Comparison of ENCODE assay signal across 28 mouse cellular contexts in the genomic region with DNA sequence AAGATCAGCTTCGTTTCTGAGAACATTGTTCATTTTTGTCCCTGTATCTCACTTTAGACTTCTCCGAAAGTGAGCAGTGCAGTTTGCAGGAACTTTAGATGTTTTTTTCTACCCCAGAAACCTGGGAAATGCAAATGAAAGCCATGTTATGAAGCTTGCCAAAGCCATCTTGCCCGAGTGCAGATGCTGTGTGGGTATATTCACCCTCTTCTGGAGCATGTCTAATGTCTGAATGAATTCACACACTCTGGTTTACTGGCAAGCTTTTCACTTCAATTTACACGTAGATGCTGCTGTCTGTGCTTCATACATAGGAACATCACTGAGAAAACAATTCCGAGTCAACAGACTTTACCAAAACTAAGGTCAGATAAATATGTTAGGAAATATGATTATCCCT.
DNase-seq lines count a peak whose midpoint lies in the region; ATAC-seq and TF ChIP-seq lines count a peak whose summit lies in the region.
"Had no signal": no experiment of that assay in that cellular context is flagged by ENCODE, and none has a peak within 500 bp of the region (broad histone marks: within the 10 kb centered on the region; RNA-seq: fewer than 3 reads in every experiment).

No protein-coding gene starts in this region.

- H3K4me2 ChIP-seq in embryonic facial prominence, embryonic 13.5 days: no peak overlapping the region
- no peak overlapping the region for H3K4me2 ChIP-seq in hindbrain, postnatal 0 days (ENCODE audit: low read depth, low read length)
- no peak overlapping the region for H3K4me2 ChIP-seq in hindbrain, embryonic 14.5 days (replicated peaks)
- H3K4me2 ChIP-seq: forebrain, embryonic 13.5 days; heart, embryonic 15.5 days; hindbrain, embryonic 15.5 days; intestine, embryonic 15.5 days; limb, embryonic 13.5 days; liver, embryonic 12.5 days; midbrain, embryonic 12.5 days; neural tube, embryonic 12.5 days had no signal

- H3K36me3 ChIP-seq in embryonic facial prominence, embryonic 13.5 days: no peaks in the 10 kb centered on the region
- H3K36me3 ChIP-seq in embryonic facial prominence, embryonic 10.5 days (replicated peaks): no peaks in the 10 kb centered on the region
- no peaks in the 10 kb centered on the region for H3K36me3 ChIP-seq in hindbrain, postnatal 0 days (ENCODE audit: insufficient read depth, low read length)
- H3K36me3 ChIP-seq in hindbrain, embryonic 14.5 days (replicated peaks; ENCODE audit: control insufficient read depth, insufficient read depth): no peaks in the 10 kb centered on the region
- H3K36me3 ChIP-seq: heart, embryonic 15.5 days; hindbrain, embryonic 15.5 days; intestine, embryonic 15.5 days; limb, embryonic 13.5 days; liver, embryonic 12.5 days; midbrain, embryonic 12.5 days; neural tube, embryonic 12.5 days had no signal

- 0 out of 2 replicates have a peak overlapping the region, but pooled peaks have one; percentile 30 for H3K27ac ChIP-seq in embryonic facial prominence, embryonic 13.5 days
- H3K27ac ChIP-seq in embryonic facial prominence, embryonic 10.5 days (replicated peaks): no peak overlapping the region
- H3K27ac ChIP-seq in hindbrain, postnatal 0 days: no peak overlapping the region
- no peak overlapping the region for H3K27ac ChIP-seq in hindbrain, embryonic 14.5 days
- H3K27ac ChIP-seq: forebrain, embryonic 13.5 days; heart, embryonic 15.5 days; hindbrain, embryonic 15.5 days; intestine, embryonic 15.5 days; layer of hippocampus, adult 2 months; limb, embryonic 13.5 days; liver, embryonic 12.5 days; midbrain, embryonic 12.5 days; neural tube, embryonic 12.5 days; stomach, postnatal 0 days had no signal

- H3K27me3 ChIP-seq in embryonic facial prominence, embryonic 13.5 days: no peaks in the 10 kb centered on the region
- H3K27me3 ChIP-seq in embryonic facial prominence, embryonic 10.5 days (replicated peaks; ENCODE audit: low read depth, poor library complexity, severe bottlenecking): no peaks in the 10 kb centered on the region
- no peaks in the 10 kb centered on the region for H3K27me3 ChIP-seq in hindbrain, postnatal 0 days (ENCODE audit: insufficient read depth, low read length)
- H3K27me3 ChIP-seq in hindbrain, embryonic 14.5 days (ENCODE audit: control insufficient read depth, insufficient read depth, low read length): no peaks in the 10 kb centered on the region
- H3K27me3 ChIP-seq: forebrain, embryonic 13.5 days; heart, embryonic 15.5 days; hindbrain, embryonic 15.5 days; intestine, embryonic 15.5 days; limb, embryonic 13.5 days; liver, embryonic 12.5 days; midbrain, embryonic 12.5 days; neural tube, embryonic 12.5 days had no signal

- WGBS in embryonic facial prominence, embryonic 13.5 days: 66% methylated on average over 5 of the region's 5 CpGs
- WGBS in embryonic facial prominence, embryonic 10.5 days: 83% methylated on average over 5 of the region's 5 CpGs
- 48% methylated on average over 5 of the region's 5 CpGs for WGBS in hindbrain, postnatal 0 days
- 63% methylated on average over 5 of the region's 5 CpGs for WGBS in hindbrain, embryonic 14.5 days

- H3K4me3 ChIP-seq in embryonic facial prominence, embryonic 13.5 days: no peak overlapping the region
- no peak overlapping the region for H3K4me3 ChIP-seq in embryonic facial prominence, embryonic 10.5 days
- no peak overlapping the region for H3K4me3 ChIP-seq in hindbrain, postnatal 0 days (ENCODE audit: low read length)
- no peak overlapping the region for H3K4me3 ChIP-seq in hindbrain, embryonic 14.5 days (replicated peaks; ENCODE audit: low read length)
- H3K4me3 ChIP-seq: forebrain, embryonic 13.5 days; heart, embryonic 15.5 days; hindbrain, embryonic 15.5 days; intestine, embryonic 15.5 days; layer of hippocampus, adult 2 months; limb, embryonic 13.5 days; liver, embryonic 12.5 days; midbrain, embryonic 12.5 days; neural tube, embryonic 12.5 days had no signal

- H3K9ac ChIP-seq in embryonic facial prominence, embryonic 13.5 days: no peak overlapping the region
- no peak overlapping the region for H3K9ac ChIP-seq in hindbrain, postnatal 0 days (replicated peaks; ENCODE audit: low read length)
- H3K9ac ChIP-seq in hindbrain, embryonic 14.5 days: no peak overlapping the region
- H3K9ac ChIP-seq: forebrain, embryonic 13.5 days; heart, embryonic 15.5 days; hindbrain, embryonic 15.5 days; intestine, embryonic 15.5 days; limb, embryonic 13.5 days; liver, embryonic 12.5 days; midbrain, embryonic 12.5 days; neural tube, embryonic 12.5 days had no signal

- no peak for TF ChIP-seq CTCF in hindbrain, postnatal 0 days (IDR thresholded peaks at IDR 0.05; ENCODE audit: low read depth)

- no peak for ATAC-seq in embryonic facial prominence, embryonic 13.5 days (ENCODE audit: insufficient number of reproducible peaks, insufficient read depth, low FRiP score, low TSS enrichment, low read depth)
- ATAC-seq in hindbrain, postnatal 0 days: no peak
- ATAC-seq in hindbrain, embryonic 14.5 days (ENCODE audit: low FRiP score): no peak
- ATAC-seq: activated CD4-positive, CD25-positive, alpha-beta regulatory T cell, adult 4 months; forebrain, embryonic 13.5 days; intestine, embryonic 15.5 days; liver, embryonic 12.5 days had no signal

- peaks cover 19% of the 10 kb centered on the region for H3K4me1 ChIP-seq in embryonic facial prominence, embryonic 13.5 days
- peaks cover 5% of the 10 kb centered on the region for H3K4me1 ChIP-seq in embryonic facial prominence, embryonic 10.5 days
- no peaks in the 10 kb centered on the region for H3K4me1 ChIP-seq in hindbrain, postnatal 0 days (ENCODE audit: insufficient read depth, low read length)
- H3K4me1 ChIP-seq in hindbrain, embryonic 14.5 days (replicated peaks; ENCODE audit: control insufficient read depth, insufficient read depth, low read length): no peaks in the 10 kb centered on the region
- H3K4me1 ChIP-seq: forebrain, embryonic 13.5 days; heart, embryonic 15.5 days; hindbrain, embryonic 15.5 days; intestine, embryonic 15.5 days; liver, embryonic 12.5 days; neural tube, embryonic 12.5 days had no signal

- H3K9me3 ChIP-seq in embryonic facial prominence, embryonic 13.5 days: no peaks in the 10 kb centered on the region
- H3K9me3 ChIP-seq in embryonic facial prominence, embryonic 10.5 days: no peaks in the 10 kb centered on the region
- no peaks in the 10 kb centered on the region for H3K9me3 ChIP-seq in hindbrain, postnatal 0 days (ENCODE audit: low read length)
- no peaks in the 10 kb centered on the region for H3K9me3 ChIP-seq in hindbrain, embryonic 14.5 days (ENCODE audit: control insufficient read depth, low read length)
- H3K9me3 ChIP-seq: forebrain, embryonic 13.5 days; heart, embryonic 15.5 days; hindbrain, embryonic 15.5 days; intestine, embryonic 15.5 days; limb, embryonic 13.5 days; liver, embryonic 12.5 days; midbrain, embryonic 12.5 days; neural tube, embryonic 12.5 days had no signal

- DNase-seq in embryonic facial prominence, embryonic 10.5 days (ENCODE audit: low spot score): no peak
- DNase-seq in hindbrain, postnatal 0 days (ENCODE audit: low spot score): peak; percentile 46
- no peak for DNase-seq in hindbrain, embryonic 14.5 days (ENCODE audit: low spot score)
- DNase-seq in right cerebral cortex, adult 18-20 months: peak; percentile 15
- no peak for DNase-seq in right cerebral cortex, postnatal 4 days
- DNase-seq in kidney, postnatal 25 days: no peak
- no peak for DNase-seq in lung, postnatal 25 days (ENCODE audit: low spot score)
- DNase-seq: adrenal gland, adult 8-10 months; cerebellum, adult 8-10 months; cerebellum, postnatal 36 days; embryo, embryonic 11 days; heart, postnatal 4 days; kidney, adult 9 months; kidney, postnatal 14 days; lung, adult 18-20 months; lung, postnatal 10 days had no signal

Comparison
In these comparisons a context has a peak if more than half of its experiments do, and no peak if none do; other contexts are left out.
1. DNase-seq: peak in hindbrain, postnatal 0 days (single experiment) and right cerebral cortex, adult 18-20 months (single experiment); none in embryonic facial prominence, embryonic 10.5 days (single experiment), hindbrain, embryonic 14.5 days (single experiment), right cerebral cortex, postnatal 4 days (single experiment), kidney, postnatal 25 days (0 of 2) and lung, postnatal 25 days (single experiment).